Mouse (Mus musculus) spleen, postnatal 14 days (tissue): ENCODE data around the gene Myo5c.

Experiments
- DNase-seq, 2 experiments: peaks; one replicate each; pipeline ENCODE4 v3.0.0; 2021 to 2022; ENCODE audit warnings: low spot score in 2 of 2

Gene Myo5c

DNA sequence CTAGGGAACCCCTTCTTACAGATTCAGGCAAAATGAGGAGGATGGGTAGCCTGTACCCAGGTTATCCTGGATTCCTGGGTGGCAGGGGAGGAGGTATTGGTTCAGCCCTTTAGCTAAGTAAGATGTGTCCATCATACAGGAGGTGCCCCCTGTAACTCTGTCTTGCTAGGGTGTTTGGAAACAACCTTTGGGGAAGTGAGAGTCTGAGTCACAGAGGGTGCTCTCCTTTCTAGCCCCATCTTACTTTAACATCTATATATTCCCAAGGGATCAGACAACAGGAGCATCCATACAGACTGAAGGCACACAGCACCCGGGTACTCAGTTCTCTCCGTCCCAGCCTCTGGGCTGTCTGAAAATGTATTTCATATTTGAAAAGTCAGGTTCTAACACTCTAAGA is 50.4 kb downstream of the Myo5c start:
- no peak for DNase-seq

DNA sequence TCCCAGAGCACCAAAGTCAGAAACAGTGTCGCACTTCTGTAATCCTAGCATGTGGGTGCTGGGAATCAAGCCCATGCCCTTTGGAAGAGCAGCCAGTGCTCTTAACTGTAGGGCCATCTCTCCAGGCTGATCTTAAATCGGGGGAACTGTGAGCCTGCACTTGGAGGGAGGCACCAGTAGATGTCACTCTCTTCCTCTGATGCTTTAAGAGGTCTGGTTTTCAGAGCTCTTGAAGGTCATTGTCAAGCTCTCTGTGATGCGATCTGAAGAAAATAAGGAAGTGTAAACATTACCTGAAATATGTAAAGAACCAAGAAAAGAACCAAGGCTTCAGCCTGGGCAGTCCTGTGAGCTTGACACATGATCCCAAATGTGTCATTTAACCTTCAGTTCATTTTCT is 51.0 kb downstream of the Myo5c start:
- DNase-seq: peak in 1 of 2 experiments; percentile 15

DNA sequence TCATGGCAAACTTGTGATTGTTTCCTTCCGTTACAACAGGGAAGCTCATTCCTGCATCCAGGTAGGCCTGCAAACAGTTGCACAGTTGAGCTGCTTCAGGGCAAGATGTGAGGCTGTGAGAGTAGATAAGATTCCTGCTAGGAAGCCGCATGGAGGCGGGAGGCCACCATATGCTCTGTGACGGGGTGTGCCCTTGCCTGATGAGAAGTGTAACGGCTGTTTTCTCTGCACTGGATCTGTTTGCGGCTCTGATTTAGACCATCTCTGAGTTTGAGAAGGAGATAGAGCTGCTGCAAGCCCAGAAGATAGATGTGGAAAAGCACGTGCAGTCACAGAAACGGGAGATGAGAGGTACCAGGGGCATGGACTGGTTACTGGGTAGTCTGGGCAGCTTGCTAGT is 51.8 kb downstream of the Myo5c start:
- DNase-seq: no peak

DNA sequence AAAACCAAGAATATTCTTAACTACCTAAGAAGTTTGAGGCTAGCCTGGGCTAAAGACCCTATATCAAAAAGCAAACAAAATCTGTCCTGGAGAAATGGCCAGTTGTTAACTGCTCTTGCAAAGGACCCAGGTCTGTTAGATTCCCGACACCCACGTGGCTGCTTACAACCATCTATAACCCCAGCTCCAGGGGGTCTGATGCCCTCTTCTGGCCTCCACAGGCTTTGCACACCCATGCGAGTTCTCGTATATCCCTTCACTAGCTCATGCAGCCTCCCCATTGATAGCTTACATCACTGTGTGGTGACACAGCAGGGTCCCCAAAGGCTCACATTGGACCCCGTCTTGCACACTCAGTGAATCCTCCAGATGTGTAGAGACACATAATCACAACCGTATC is 53.5 kb downstream of the Myo5c start:
- DNase-seq: no peak

DNA sequence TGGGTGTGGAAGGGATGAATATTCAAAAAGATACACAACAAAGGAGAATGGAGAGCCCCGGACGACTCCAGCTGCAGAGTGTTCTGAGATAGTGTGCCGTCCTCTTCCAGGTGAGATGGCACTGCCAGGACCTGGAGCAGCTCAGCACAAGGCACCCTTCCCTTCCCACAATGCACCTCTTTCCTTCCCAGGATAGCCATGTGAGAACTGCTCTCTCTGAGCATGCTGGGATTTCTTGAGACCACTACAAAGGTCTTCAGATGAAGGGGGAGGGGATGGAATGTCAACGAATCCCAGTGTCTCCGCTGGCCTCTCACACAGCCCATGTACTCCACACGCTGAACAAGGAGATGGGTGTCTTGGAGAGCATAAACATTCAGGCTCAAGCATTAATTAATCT is 55.8 kb downstream of the Myo5c start:
- no peak for DNase-seq

DNA sequence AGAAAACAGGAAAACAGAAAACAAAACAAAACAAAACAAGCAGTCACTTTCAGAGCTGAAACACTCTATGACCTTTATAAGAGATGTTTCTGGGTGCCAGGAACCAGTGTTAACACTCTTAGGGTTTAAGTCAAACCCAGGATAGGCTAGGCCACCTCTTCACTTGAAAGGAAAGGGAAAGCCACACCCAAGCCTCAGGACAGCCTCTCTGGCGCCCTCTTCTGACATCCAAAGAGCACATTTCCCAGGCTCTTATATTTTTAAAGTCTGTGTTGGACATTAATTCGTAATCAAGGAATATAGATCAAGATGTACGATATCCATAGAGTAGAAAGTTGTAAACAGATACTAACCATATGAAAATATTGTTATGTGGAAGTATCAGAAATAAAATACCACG is 57.7 kb downstream of the Myo5c start:
- no peak for DNase-seq

DNA sequence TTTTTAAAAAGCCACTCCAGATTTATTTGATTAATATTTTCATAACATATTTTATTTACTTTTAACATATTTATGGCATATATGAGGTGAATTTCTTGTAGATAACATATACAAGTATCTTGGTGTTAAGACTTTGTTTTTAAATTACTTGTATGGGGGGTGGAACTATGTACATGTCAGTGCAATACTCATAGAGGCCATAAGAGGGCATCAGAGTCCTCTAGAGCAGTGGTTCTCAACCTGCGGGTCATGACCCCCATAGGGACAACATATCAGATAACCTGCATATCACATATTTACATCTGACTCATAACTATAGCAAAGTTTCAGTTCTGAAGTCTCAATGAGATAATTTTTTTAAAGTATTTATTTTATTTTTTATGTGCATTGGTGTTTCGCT is 67.5 kb downstream of the Myo5c start:
- no peak for DNase-seq

DNA sequence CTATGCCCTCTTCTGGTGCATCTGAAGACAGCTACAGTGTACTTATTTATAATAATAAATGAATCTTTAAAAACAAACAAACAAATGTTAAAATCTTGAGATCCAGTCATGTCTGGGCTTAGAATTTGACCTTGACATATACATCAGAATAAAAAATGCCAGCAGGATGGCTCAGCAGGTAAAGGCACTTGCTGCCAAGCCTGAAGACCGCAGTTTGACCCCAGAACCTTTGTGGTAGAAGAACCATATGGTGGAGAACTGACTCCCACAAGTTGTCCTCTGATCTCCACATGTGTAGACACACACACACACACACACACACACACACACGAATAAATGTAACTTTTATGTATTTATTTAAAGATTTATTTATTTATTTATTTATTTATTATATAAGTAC is 71.2 kb downstream of the Myo5c start:
- DNase-seq: no peak

DNA sequence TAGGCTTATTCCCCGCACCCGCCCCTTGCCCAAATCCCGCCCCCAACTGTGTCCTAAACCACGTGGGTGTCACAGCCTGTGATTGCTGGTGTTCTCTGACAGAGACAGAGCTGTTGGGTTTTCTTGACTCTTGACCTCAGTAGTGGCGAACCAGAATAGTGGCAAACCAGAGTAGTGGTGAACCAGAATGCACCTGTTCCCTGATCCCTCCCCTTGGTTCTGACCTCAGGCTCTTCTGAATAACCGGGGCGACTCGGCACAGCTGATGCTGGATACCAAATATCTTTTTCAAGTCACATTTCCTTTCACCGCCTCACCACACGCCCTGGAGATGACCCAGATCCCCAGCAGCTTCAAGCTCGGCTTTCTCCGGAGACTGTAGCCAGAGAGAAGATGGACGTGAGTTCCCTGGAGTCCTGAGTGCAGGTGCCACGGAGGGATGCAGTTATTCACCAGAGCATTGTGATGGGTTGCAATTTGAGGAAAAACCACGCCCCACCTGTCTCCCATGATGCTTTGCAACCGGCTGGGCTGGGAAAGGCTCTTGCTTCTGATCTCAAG is 72.0 kb downstream of the Myo5c start:
- no peak for DNase-seq

DNA sequence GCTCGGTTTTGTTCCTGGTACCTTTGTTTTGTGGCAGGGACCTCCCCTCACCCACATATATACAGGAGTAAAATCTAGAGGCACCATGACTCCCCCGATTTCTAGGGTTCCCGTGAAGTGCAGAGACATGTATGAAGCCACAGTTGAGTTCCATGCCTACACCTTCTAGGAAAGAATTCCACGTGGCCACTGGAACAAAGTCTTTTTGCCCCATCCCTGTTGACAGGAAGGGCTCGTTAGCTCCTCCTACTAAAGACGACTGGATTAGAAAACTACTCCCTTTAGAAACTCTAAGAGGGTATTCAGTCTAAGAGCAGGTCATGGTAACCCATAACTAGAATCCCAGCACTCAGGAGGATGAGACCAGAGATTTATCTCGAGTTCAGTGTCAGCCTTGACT is 72.5 kb downstream of the Myo5c start:
- no peak for DNase-seq

DNA sequence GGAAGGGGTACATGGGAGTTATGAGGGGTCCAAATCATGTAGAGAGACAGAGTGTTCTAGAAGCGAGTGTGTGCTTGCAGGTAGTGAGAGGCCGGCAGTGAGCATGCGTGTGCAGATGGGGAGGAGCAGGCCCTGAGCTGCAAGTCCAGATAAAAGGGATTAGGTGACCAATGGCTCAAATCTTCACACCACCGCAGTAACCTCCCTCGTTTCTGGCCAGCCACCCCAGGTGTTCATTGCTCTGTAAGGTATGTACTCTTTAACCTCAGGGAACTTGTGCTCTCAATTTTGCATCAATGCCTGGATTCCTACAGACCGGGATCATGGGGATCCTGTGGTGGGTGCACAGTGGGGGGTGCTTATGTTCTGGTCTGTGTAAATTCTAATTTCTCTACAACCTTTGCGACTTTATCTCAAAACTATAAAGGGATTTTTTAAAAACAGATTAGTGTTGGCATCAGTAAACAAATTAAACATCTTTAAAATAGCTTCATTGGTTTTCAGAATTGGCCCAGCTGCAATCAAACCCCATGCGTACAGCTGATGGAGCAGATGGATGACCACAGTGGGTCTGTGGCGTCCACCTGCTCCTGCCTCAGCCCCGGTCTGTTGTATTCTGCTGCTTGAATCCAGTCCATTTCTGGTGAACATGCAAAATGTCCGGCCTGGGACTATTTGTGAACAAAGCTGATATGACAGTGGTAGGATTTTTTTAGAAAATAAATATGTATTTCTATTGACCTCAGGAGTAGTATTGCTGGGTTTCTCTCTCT is 74.5 kb downstream of the Myo5c start, which contains the start of gene Gnb5:
TSS of gene Gnb5 (plus strand) at position 163 of the 773 bp plus-strand sequence.
- no peak for DNase-seq

DNA sequence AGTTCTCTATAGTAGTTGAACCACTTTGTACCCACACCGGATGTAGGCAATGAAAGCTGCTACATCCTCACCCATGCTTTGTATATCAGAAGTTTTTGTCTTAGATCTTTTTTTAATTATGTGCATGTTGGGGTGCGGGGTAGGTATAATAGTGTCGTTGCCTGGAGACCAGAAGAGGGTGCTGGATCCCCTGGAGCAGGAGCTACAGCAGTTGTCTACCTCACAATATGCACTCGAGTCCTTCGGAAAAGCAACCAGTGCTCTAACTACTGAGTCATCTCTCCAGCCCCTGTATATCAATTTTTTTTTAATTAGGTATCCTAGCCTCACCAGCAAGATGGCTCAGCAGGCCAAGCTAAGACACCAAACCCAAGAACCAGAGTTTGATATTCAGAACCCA is 75.2 kb downstream of the Myo5c start:
- no peak for DNase-seq

DNA sequence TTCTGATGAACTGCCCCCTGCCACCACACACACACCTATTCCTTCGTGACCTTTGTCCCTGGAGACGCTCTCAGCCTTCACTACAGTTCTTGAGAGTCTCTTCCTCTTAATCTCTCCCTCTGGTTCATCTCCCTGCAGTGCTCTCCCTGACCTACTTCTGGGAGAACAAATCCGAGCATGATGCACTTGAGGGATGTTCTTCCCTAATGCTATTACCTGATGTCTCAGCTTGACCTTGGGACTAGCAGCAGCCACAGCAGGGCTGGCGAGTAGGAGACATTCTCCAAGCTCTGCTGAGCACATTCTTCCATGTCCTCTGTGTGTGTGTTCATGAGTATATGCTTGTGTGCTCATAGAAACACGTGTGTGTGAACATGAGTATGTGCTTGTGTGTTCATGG is 76.8 kb downstream of the Myo5c start:
- DNase-seq: no peak

DNA sequence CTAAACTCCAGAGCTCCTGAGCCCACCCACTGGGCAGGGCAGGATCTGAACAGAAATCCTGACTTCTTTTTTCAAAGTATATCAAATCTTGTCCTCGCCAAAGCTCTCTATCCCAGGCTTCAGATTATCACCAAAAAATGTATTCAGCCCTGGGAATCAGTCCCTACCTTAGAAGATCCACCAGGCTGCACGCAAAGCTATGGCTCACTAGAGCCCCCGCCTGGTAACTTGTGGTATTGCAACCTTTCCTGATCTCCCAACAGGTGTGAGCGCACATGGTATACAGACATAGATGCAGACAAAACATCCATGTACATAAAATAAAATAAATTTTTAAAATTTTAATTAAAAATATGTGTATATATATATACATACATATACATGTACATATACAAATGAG is 80.2 kb downstream of the Myo5c start:
- peak; percentile 35 to 62 for DNase-seq

DNA sequence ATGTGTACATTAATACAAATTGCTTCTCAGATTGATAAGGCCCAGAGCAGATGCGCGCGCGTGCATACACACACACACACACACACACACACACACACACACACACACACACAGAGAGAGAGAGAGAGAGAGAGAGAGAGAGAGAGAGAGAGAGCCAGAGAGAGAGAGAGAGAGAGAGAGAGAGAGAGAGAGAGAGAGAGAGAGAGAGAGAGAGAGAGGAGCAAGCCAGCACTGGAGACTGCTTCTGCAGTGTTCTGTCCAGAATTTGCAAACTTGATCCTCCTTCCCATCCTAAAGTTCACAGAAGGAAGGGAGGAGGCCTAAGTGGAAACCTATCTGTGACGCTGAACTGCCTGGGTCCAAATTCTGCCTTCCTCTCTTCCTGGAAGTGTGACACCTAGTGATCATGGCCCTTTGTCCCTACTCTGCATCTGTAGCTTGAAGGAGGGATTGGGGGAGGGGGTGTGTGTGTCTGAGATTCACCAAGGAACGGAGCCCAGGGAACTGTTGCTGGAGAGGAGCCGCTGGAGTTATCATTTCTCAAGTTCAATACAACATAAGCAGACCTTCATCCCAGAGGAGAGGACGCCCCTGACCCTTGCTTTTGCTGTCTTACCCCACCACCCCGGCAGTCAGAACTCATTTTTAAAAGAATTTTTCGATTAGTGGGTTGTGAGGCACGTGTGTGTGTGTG is 81.5 kb downstream of the Myo5c start:
- no peak for DNase-seq

DNA sequence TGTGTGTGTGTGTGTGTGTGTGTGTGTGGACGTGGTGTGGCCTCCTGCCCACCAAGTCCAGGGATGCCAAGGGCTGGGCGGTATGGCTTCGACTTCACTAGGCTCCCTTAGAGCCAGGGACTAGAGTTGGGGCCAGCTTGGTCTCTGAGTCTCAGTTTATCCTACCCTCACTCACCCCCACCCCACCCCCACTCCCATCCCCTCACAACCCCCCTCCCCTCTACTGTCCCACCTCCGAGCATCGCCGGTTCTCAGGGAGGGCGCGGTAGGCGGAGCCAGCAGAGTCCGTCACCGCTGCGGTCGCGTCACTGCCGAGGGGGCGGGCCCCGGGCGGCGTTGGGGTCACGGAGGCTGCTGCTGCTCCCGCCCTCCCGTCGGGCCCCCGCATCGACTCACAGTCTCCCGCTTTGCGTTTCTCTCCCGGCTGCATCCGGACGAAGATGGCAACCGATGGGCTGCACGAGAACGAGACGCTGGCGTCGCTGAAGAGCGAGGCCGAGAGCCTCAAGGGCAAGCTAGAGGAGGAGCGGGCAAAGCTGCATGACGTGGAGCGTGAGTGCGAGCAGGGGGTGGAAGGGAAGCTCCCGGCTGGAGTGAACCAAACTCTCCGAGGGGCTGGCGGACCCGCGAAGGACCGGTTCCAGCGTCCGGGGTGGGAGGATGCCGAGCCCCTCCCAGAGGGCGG is 82.2 kb downstream of the Myo5c start:
- peak; percentile 16 to 53 for DNase-seq

DNA sequence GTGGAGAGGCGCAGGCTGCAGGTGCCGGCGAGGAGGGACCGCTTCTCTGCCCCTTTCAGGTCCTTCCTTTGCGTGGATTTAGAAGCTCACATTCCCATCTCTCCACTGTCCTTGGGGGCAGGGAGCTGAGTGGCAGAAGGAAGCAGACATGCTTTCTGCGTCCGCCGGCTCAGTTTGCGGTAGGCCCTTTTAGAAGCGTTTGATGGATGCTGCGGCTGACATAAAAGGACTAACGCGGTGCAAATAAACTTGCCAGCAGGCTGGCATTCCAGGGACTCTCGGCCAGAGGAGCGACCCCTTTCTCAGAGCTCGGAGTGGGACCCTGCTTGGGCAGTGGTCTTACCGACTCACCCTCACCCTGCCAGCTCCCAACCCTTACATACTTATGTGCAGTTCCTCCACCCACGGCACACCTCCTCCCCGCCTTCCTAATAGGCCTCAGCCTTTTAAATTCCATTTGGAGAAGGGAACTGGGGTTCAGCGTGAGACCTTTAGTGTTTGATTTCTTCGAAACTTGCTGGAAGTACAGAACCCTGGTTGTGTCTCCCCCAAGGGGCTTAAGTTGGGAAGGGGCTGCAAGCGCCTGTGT is 82.8 kb downstream of the Myo5c start:
- no peak for DNase-seq

DNA sequence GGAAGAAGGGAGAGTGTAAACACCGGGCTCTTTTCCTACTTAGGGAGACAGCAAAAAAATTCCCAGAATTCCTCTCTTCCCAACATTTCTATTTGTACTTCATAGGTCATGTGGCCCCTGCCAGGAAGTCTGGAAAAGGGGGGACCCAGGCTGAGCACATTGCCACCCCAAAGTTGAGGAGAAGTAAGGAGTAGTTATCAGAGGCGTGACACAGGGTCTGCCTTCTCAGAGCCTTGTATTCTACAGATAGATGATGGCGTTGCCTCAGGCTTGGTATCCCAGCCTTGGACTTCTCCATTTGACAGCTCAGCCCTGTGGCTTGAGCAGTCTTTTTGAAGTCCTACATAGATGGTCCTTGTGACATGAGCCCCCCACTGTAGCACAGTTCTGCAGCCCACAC is 83.4 kb downstream of the Myo5c start:
- DNase-seq: no peak

DNA sequence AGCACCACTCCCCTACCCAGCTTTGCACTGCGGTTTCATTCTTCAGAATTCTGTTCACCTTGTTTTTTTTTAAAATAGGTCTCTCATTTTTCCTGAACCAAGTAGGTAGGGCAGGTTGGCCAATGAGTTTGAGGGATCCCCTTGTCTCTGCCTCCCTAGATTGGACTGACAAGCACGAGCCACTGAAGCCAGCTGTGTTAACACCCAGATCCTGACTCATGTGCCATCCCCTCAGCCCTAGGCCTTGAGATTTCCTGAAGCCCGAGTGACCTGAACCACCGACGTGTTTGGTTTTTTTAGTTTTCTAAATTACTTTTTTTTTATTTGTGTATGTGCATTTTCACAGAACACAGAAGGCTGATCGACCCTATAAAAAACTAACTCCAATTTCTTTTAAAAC is 85.0 kb downstream of the Myo5c start:
- DNase-seq: no peak

DNA sequence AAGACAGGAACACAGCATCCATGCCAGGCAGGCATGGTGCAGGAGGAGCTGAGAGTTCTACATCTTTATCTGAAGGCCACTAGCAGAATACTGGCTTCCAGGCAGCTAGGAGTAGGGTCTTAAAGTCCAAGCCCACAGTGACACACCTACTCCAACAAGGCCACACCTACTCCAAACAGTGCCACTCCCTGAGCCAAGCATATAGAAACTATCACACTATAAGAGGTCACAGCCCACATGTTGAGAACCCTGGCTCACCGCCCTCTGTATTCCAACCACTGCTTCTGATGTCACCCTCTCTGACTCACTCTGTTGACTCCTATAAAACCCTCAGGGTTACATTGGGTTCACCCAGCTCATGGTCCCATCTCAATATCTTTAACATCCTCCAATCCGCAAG is 86.4 kb downstream of the Myo5c start:
- DNase-seq: no peak

DNA sequence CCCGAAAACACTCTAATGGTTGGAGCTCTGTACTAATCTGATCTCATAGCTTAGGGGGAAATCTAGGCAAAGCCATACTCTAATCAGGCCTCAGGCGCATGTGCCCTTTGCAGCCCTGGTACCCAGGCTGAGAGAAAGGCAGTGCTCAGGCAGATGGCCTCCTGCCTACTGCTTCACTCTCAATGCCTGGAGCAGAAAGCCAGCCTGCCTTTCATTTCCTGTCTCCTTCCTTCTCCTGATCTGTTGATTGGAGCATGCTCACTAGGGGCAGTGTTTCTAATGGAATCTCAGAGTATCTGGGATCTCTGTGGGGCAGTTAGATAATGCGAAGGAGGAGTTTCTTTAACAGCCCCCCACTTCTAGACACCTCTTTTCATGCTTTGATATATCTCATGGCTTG is 87.5 kb downstream of the Myo5c start:
- no peak for DNase-seq
